Mouse (Mus musculus): ENCODE measurements at regions not wholly inside any gene's neighbourhood (a gene's known extent, or its start where the extent isn't known, plus 50 kb on each side); places are given as distances from the start of the nearest gene placed in this dataset.

- DNase-seq (ENCODE audit: low spot score in 2 of 2), result peak in 1 of 2 experiments; percentile 15
Measured at GRCm38 (mm10) chr1:17838408-17839022, 307.2 kb downstream of the Crisp4 start.

DNA sequence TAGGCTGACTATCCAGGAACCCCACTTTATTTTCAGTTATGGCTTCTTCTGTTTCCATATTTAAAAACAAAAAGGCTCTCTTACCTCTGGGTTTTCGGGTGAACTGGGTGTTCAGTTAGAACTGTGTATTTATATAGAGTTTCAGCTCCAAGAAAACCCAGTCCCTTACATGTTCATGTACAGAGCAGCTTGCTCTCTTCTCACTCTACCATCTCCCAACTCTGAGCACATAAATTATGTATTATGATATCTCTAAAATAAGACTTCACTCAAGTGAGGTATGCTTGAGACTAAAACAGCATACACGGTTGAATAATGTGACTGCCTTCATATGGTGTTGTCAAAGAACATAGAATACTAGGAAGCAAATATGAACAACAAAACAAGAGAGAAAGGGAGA is 319.8 kb downstream of the Crisp4 start:
- no peak for DNase-seq (ENCODE audit: low spot score in 2 of 2)

Data from layer of hippocampus, postnatal 10 days (tissue).